11 mouse cellular contexts compared by ENCODE assay signal in the genomic region with DNA sequence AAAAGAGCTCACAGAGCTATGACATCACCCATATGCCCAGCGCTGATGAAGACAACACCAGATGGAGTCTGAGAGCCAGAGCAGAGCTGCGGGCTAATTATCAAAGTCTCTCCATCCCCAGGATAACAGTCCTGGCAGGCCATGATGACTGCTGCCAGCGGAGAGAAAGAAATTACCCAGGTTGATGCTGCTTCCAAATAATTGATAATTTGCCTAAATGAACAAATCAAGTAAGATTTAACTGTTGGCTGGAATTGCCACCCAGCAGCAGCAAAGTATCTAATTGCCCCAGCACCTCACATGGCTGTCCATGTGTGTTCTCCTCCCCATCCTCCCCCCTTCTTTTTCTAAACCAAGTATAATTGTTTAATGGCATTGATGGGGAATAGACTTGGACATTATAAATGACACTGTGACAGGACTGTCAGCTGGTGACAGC.
DNase-seq lines count a peak whose midpoint lies in the region; ATAC-seq and TF ChIP-seq lines count a peak whose summit lies in the region.
"Had no signal": no experiment of that assay in that cellular context is flagged by ENCODE, and none has a peak within 500 bp of the region (broad histone marks: within the 10 kb centered on the region; RNA-seq: fewer than 3 reads in every experiment).

No protein-coding gene starts in this region.

- peaks cover 14% of the 10 kb centered on the region; the same call in 1 of the 2 replicates for H3K4me1 ChIP-seq in forebrain, embryonic 12.5 days
- no peaks in the 10 kb centered on the region for H3K4me1 ChIP-seq in lung, postnatal 0 days (ENCODE audit: insufficient read depth, low read depth, low read length)

- H3K4me2 ChIP-seq in forebrain, embryonic 12.5 days = no peak overlapping the region
- no peak overlapping the region for H3K4me2 ChIP-seq in lung, postnatal 0 days (replicated peaks; ENCODE audit: low read depth, low read length)

- H3K27ac ChIP-seq in forebrain, embryonic 12.5 days = peak overlapping the region; percentile 38; the same call in 1 of the 2 replicates
- H3K27ac ChIP-seq in lung, postnatal 0 days (ENCODE audit: low read length) = no peak overlapping the region

- 0 out of 2 replicates have a peak, but pooled peaks cover 6% of the 10 kb centered on the region for H3K27me3 ChIP-seq in forebrain, embryonic 12.5 days
- no peaks in the 10 kb centered on the region for H3K27me3 ChIP-seq in lung, postnatal 0 days (replicated peaks; ENCODE audit: insufficient read depth, low read length)

- peak; percentile 86 for ATAC-seq in forebrain, embryonic 12.5 days (ENCODE audit: low FRiP score)
- peak; percentile 51 for ATAC-seq in megakaryocyte-erythroid progenitor cell, adult 5-6 weeks (replicated peaks; ENCODE audit: low FRiP score, low TSS enrichment, poor library complexity, severe bottlenecking)
- no peak for ATAC-seq in lung, postnatal 0 days

- no peak overlapping the region for H3K4me3 ChIP-seq in forebrain, embryonic 12.5 days (replicated peaks)
- no peak overlapping the region for H3K4me3 ChIP-seq in lung, postnatal 0 days (ENCODE audit: low read depth, low read length)

- TF ChIP-seq EP300 in lung, postnatal 0 days (IDR thresholded peaks at IDR 0.05) = no peak

- WGBS in forebrain, embryonic 12.5 days = 28% methylated on average over 3 of the region's 3 CpGs
- 83% methylated on average over 3 of the region's 3 CpGs for WGBS in lung, postnatal 0 days

- no peaks in the 10 kb centered on the region for H3K36me3 ChIP-seq in forebrain, embryonic 12.5 days (replicated peaks)
- no peaks in the 10 kb centered on the region for H3K36me3 ChIP-seq in lung, postnatal 0 days (ENCODE audit: insufficient read depth, low read length)

- DNase-seq in heart, adult 11 months = peak; percentile 65
- DNase-seq in heart, adult 18-20 months = no peak
- peak; percentile 94 for DNase-seq in brain, embryonic 14.5 days (ENCODE audit: low read depth)
- no peak for DNase-seq in thymus, postnatal 0 days (ENCODE audit: low spot score)
- DNase-seq in lung, postnatal 0 days (ENCODE audit: low spot score) = no peak
- no peak for DNase-seq in frontal cortex, postnatal 14 days (ENCODE audit: low spot score in 2 of 2)
- DNase-seq: heart, postnatal 36 days; lung, postnatal 14 days; thymus, adult 2 months had no signal

- H3K9ac ChIP-seq in forebrain, embryonic 12.5 days = no peak overlapping the region
- no peak overlapping the region for H3K9ac ChIP-seq in lung, postnatal 0 days (replicated peaks; ENCODE audit: low read depth)

- TF ChIP-seq POLR2A in brain, embryonic 14.5 days (IDR thresholded peaks at IDR 0.05; ENCODE audit: borderline replicate concordance, extremely low read depth, insufficient read depth, insufficient read length, poor library complexity, severe bottlenecking) = no peak

- no peaks in the 10 kb centered on the region for H3K9me3 ChIP-seq in forebrain, embryonic 12.5 days
- H3K9me3 ChIP-seq in lung, postnatal 0 days (ENCODE audit: low read length) = no peaks in the 10 kb centered on the region

- TF ChIP-seq CTCF in brain, embryonic 14.5 days (IDR thresholded peaks at IDR 0.05; ENCODE audit: borderline replicate concordance, extremely low read depth, insufficient read depth, insufficient read length) = no peak
- no peak for TF ChIP-seq CTCF in lung, postnatal 0 days (IDR thresholded peaks at IDR 0.05)

Comparison
In these comparisons a context has a peak if more than half of its experiments do, and no peak if none do; other contexts are left out.
1. DNase-seq: peak in heart, adult 11 months (single experiment) and brain, embryonic 14.5 days (single experiment); none in heart, adult 18-20 months (0 of 2), thymus, postnatal 0 days (single experiment), lung, postnatal 0 days (single experiment) and frontal cortex, postnatal 14 days (0 of 2).